Mouse (Mus musculus) cortical plate, adult 2 months (tissue): ENCODE measurements around the gene Aff1.

ENCODE experiments used
- CTCF ChIP-seq: fragments of 200-500 bp; IDR thresholded peaks from 2 replicates; pipeline ENCODE4 v1.5.1; 2011; ENCODE audit warnings: mild to moderate bottlenecking, control low read depth, low read length; ENCODE audit not compliant: insufficient read depth; ENCODE audit errors: extremely low read depth
- POLR2A ChIP-seq: fragments of 200-500 bp; IDR thresholded peaks from 2 replicates; pipeline ENCODE4 v1.6.1; 2011; ENCODE audit warnings: mild to moderate bottlenecking, low read length, control low read depth; ENCODE audit not compliant: insufficient read depth; ENCODE audit errors: extremely low read depth

- TF ChIP-seq POLR2A = no peak
- no peak for TF ChIP-seq CTCF
Observed at GRCm38 (mm10) chr5:103745635-103746034, 53.5 kb downstream of the Aff1 start.
